Mouse (Mus musculus): ENCODE measurements around the gene Birc6. TPM values are rescaled to one million over a fixed set of nuclear protein-coding genes. Genes with fewer than 3 reads are reported as not detected.

Birc6 gene
- polyA plus RNA-seq, 1 experiment from 2014 or later, result 99.1 TPM

- Histone ChIP-seq H3K27me3 (no peaks in the 10 kb centered on the region), H3K9ac (replicated peaks) (no peak overlapping the region), H3K36me3 (peaks cover 22% of the 10 kb centered on the region), H3K27ac (replicated peaks) (no peak overlapping the region), H3K4me2 (replicated peaks) (no peak overlapping the region), H3K9me3 (no peaks in the 10 kb centered on the region), H3K4me1 (no peaks in the 10 kb centered on the region), H3K4me3 (no peak overlapping the region)
- no peak for ATAC-seq (replicated peaks)
- WGBS, result 64% methylated on average over 5 of the region's 5 CpGs
Observed at GRCm38 (mm10) chr17:74577173-74577572, 49.1 kb downstream of the Birc6 start.

- Histone ChIP-seq H3K9ac (replicated peaks) (no peak overlapping the region), H3K4me2 (replicated peaks) (no peak overlapping the region), H3K9me3 (no peaks in the 10 kb centered on the region), H3K27me3 (no peaks in the 10 kb centered on the region), H3K27ac (replicated peaks) (no peak overlapping the region), H3K4me1 (no peaks in the 10 kb centered on the region), H3K4me3 (no peak overlapping the region), H3K36me3 (peaks cover 22% of the 10 kb centered on the region)
- ATAC-seq (replicated peaks), result no peak
- WGBS, result 95% methylated on average over 7 of the region's 7 CpGs
Observed at GRCm38 (mm10) chr17:74579586-74579985, 51.5 kb downstream of the Birc6 start.

GRCm38 (mm10) chr17:74580738-74581137, 52.6 kb downstream of the Birc6 start:
- Histone ChIP-seq H3K9me3 (no peaks in the 10 kb centered on the region), H3K4me1 (no peaks in the 10 kb centered on the region), H3K27ac (replicated peaks) (no peak overlapping the region), H3K4me3 (no peak overlapping the region), H3K27me3 (no peaks in the 10 kb centered on the region), H3K36me3 (peaks cover 22% of the 10 kb centered on the region), H3K4me2 (replicated peaks) (no peak overlapping the region), H3K9ac (replicated peaks) (no peak overlapping the region)
- no peak for ATAC-seq (replicated peaks)
- WGBS, result 91% methylated on average over 1 of the region's 1 CpGs

- H3K36me3 ChIP-seq, result peaks cover 11% of the 10 kb centered on the region
- no peak for ATAC-seq (replicated peaks)
- H3K9me3 ChIP-seq, result no peaks in the 10 kb centered on the region
- H3K27me3 ChIP-seq, result no peaks in the 10 kb centered on the region
- no peak overlapping the region for H3K4me2 ChIP-seq (replicated peaks)
- 81% methylated on average over 3 of the region's 3 CpGs for WGBS
- no peak overlapping the region for H3K27ac ChIP-seq (replicated peaks)
- no peak overlapping the region for H3K9ac ChIP-seq (replicated peaks)
- no peak overlapping the region for H3K4me3 ChIP-seq
- H3K4me1 ChIP-seq, result no peaks in the 10 kb centered on the region
Observed at GRCm38 (mm10) chr17:74586768-74587167, 58.7 kb downstream of the Birc6 start.

GRCm38 (mm10) chr17:74598908-74599307, 70.8 kb downstream of the Birc6 start:
- WGBS, result 96% methylated on average over 9 of the region's 9 CpGs
- Histone ChIP-seq H3K4me1 (no peaks in the 10 kb centered on the region), H3K27ac (replicated peaks) (no peak overlapping the region), H3K4me3 (no peak overlapping the region), H3K27me3 (no peaks in the 10 kb centered on the region), H3K4me2 (replicated peaks) (no peak overlapping the region), H3K36me3 (peaks cover 58% of the 10 kb centered on the region), H3K9ac (replicated peaks) (no peak overlapping the region), H3K9me3 (no peaks in the 10 kb centered on the region)
- no peak for ATAC-seq (replicated peaks)

- Histone ChIP-seq H3K4me2 (replicated peaks) (no peak overlapping the region), H3K4me3 (no peak overlapping the region), H3K27ac (replicated peaks) (no peak overlapping the region), H3K9ac (replicated peaks) (no peak overlapping the region), H3K27me3 (no peaks in the 10 kb centered on the region), H3K4me1 (no peaks in the 10 kb centered on the region), H3K9me3 (no peaks in the 10 kb centered on the region), H3K36me3 (peaks cover 56% of the 10 kb centered on the region)
- WGBS, result 92% methylated on average over 2 of the region's 2 CpGs
- no peak for ATAC-seq (replicated peaks)
Observed at GRCm38 (mm10) chr17:74599396-74599795, 71.3 kb downstream of the Birc6 start.

GRCm38 (mm10) chr17:74601201-74601600, 73.1 kb downstream of the Birc6 start:
- 92% methylated on average over 1 of the region's 1 CpGs for WGBS
- no peak overlapping the region for H3K4me2 ChIP-seq (replicated peaks)
- no peaks in the 10 kb centered on the region for H3K27me3 ChIP-seq

GRCm38 (mm10) chr17:74630798-74631197, 102.7 kb downstream of the Birc6 start:
- no peak overlapping the region for H3K27ac ChIP-seq (replicated peaks)
- peaks cover 63% of the 10 kb centered on the region for H3K36me3 ChIP-seq
- H3K9ac ChIP-seq (replicated peaks), result no peak overlapping the region
- H3K4me3 ChIP-seq, result no peak overlapping the region
- no peak overlapping the region for H3K4me2 ChIP-seq (replicated peaks)
- no peaks in the 10 kb centered on the region for H3K27me3 ChIP-seq
- ATAC-seq (replicated peaks), result no peak
- 91% methylated on average over 3 of the region's 3 CpGs for WGBS
- H3K9me3 ChIP-seq, result no peaks in the 10 kb centered on the region
- H3K4me1 ChIP-seq, result no peaks in the 10 kb centered on the region

More at GRCm38 (mm10) chr17:74601201-74601600, 73.1 kb downstream of the Birc6 start:
- no peak overlapping the region for H3K27ac ChIP-seq (replicated peaks)
- no peaks in the 10 kb centered on the region for H3K9me3 ChIP-seq
- no peak overlapping the region for H3K9ac ChIP-seq (replicated peaks)
- ATAC-seq (replicated peaks), result no peak
- H3K4me3 ChIP-seq, result no peak overlapping the region
- peaks cover 53% of the 10 kb centered on the region for H3K36me3 ChIP-seq
- H3K4me1 ChIP-seq, result no peaks in the 10 kb centered on the region

- ATAC-seq (replicated peaks), result no peak
- Histone ChIP-seq H3K27me3 (no peaks in the 10 kb centered on the region), H3K4me2 (replicated peaks) (no peak overlapping the region), H3K4me1 (no peaks in the 10 kb centered on the region), H3K27ac (replicated peaks) (no peak overlapping the region), H3K9ac (replicated peaks) (no peak overlapping the region), H3K4me3 (no peak overlapping the region), H3K9me3 (no peaks in the 10 kb centered on the region), H3K36me3 (peaks cover 65% of the 10 kb centered on the region)
Observed at GRCm38 (mm10) chr17:74642445-74642844, 114.3 kb downstream of the Birc6 start.

GRCm38 (mm10) chr17:74658362-74658761, 130.3 kb downstream of the Birc6 start:
- H3K36me3 ChIP-seq, result peaks cover 68% of the 10 kb centered on the region
- no peak for ATAC-seq (replicated peaks)
- no peak overlapping the region for H3K9ac ChIP-seq (replicated peaks)
- H3K4me1 ChIP-seq, result no peaks in the 10 kb centered on the region
- H3K9me3 ChIP-seq, result no peaks in the 10 kb centered on the region
- 97% methylated on average over 3 of the region's 3 CpGs for WGBS
- no peaks in the 10 kb centered on the region for H3K27me3 ChIP-seq
- H3K4me2 ChIP-seq (replicated peaks), result no peak overlapping the region
- no peak overlapping the region for H3K27ac ChIP-seq (replicated peaks)
- no peak overlapping the region for H3K4me3 ChIP-seq

GRCm38 (mm10) chr17:74668010-74668409, 139.9 kb downstream of the Birc6 start:
- Histone ChIP-seq H3K4me3 (no peak overlapping the region), H3K9ac (replicated peaks) (no peak overlapping the region), H3K27ac (replicated peaks) (no peak overlapping the region), H3K4me2 (replicated peaks) (no peak overlapping the region), H3K4me1 (no peaks in the 10 kb centered on the region), H3K27me3 (no peaks in the 10 kb centered on the region), H3K36me3 (peaks cover 51% of the 10 kb centered on the region), H3K9me3 (no peaks in the 10 kb centered on the region)
- 100% methylated on average over 1 of the region's 1 CpGs for WGBS
- ATAC-seq (replicated peaks), result no peak

- H3K4me2 ChIP-seq (replicated peaks), result no peak overlapping the region
- no peak for ATAC-seq (replicated peaks)
- H3K9ac ChIP-seq (replicated peaks), result no peak overlapping the region
- no peak overlapping the region for H3K27ac ChIP-seq (replicated peaks)
- no peak overlapping the region for H3K4me3 ChIP-seq
- H3K9me3 ChIP-seq, result no peaks in the 10 kb centered on the region
- no peaks in the 10 kb centered on the region for H3K27me3 ChIP-seq
- no peaks in the 10 kb centered on the region for H3K4me1 ChIP-seq
- 97% methylated on average over 13 of the region's 13 CpGs for WGBS
- peaks cover 44% of the 10 kb centered on the region for H3K36me3 ChIP-seq
Observed at GRCm38 (mm10) chr17:74670031-74670430, 141.9 kb downstream of the Birc6 start.

GRCm38 (mm10) chr17:74672446-74672845, 144.4 kb downstream of the Birc6 start:
- ATAC-seq (replicated peaks), result no peak
- Histone ChIP-seq H3K4me2 (replicated peaks) (no peak overlapping the region), H3K27me3 (no peaks in the 10 kb centered on the region), H3K9ac (replicated peaks) (no peak overlapping the region), H3K9me3 (no peaks in the 10 kb centered on the region), H3K4me1 (no peaks in the 10 kb centered on the region), H3K4me3 (no peak overlapping the region), H3K27ac (replicated peaks) (no peak overlapping the region), H3K36me3 (peaks cover 58% of the 10 kb centered on the region)
- 81% methylated on average over 4 of the region's 4 CpGs for WGBS

Measured in forebrain, embryonic 15.5 days (tissue).